29 mouse cellular contexts compared by ENCODE assay signal in genomic region chr10:57160546-57160945, GRCm38 (mm10).
"Had no signal": no experiment of that assay in that cellular context is flagged by ENCODE, and none has a peak within 500 bp of the region (broad histone marks: within the 10 kb centered on the region; RNA-seq: fewer than 3 reads in every experiment).

No protein-coding gene starts in this region.

- H3K36me3 ChIP-seq: limb, embryonic 10.5 days; limb, embryonic 12.5 days; limb, embryonic 13.5 days; limb, embryonic 15.5 days; liver, embryonic 12.5 days; liver, embryonic 13.5 days; liver, embryonic 15.5 days; lung, embryonic 15.5 days; midbrain, embryonic 10.5 days; midbrain, embryonic 12.5 days; midbrain, embryonic 13.5 days had no signal

- H3K27me3 ChIP-seq: limb, embryonic 12.5 days; limb, embryonic 13.5 days; limb, embryonic 15.5 days; liver, embryonic 12.5 days; liver, embryonic 13.5 days; liver, embryonic 15.5 days; lung, embryonic 15.5 days; megakaryocyte, embryonic 14.5 days; midbrain, embryonic 12.5 days; midbrain, embryonic 13.5 days had no signal

- ATAC-seq: liver, embryonic 12.5 days; liver, postnatal 0 days; lung, postnatal 0 days; midbrain, embryonic 13.5 days; midbrain, embryonic 16.5 days had no signal

- H3K4me1 ChIP-seq: limb, embryonic 13.5 days; liver, embryonic 12.5 days; liver, embryonic 13.5 days; liver, embryonic 15.5 days; lung, embryonic 15.5 days; megakaryocyte, embryonic 14.5 days; midbrain, embryonic 10.5 days; midbrain, embryonic 12.5 days; midbrain, embryonic 13.5 days had no signal

- H3K4me3 ChIP-seq: left cerebral cortex, adult 2 months; limb, embryonic 10.5 days; limb, embryonic 12.5 days; limb, embryonic 13.5 days; limb, embryonic 15.5 days; liver, embryonic 12.5 days; liver, embryonic 13.5 days; liver, embryonic 15.5 days; lung, embryonic 15.5 days; megakaryocyte, embryonic 14.5 days; midbrain, embryonic 10.5 days; midbrain, embryonic 12.5 days; midbrain, embryonic 13.5 days; myocyte had no signal

- H3K27ac ChIP-seq: left cerebral cortex, adult 2 months; limb, embryonic 10.5 days; limb, embryonic 12.5 days; limb, embryonic 13.5 days; limb, embryonic 15.5 days; liver, embryonic 12.5 days; liver, embryonic 13.5 days; liver, embryonic 14.5 days; liver, embryonic 15.5 days; lung, embryonic 15.5 days; macrophage; midbrain, embryonic 10.5 days; midbrain, embryonic 12.5 days; midbrain, embryonic 13.5 days had no signal

- H3K4me2 ChIP-seq: limb, embryonic 12.5 days; limb, embryonic 13.5 days; limb, embryonic 15.5 days; liver, embryonic 11.5 days; liver, embryonic 12.5 days; liver, embryonic 13.5 days; liver, embryonic 15.5 days; lung, embryonic 14.5 days; lung, embryonic 15.5 days; midbrain, embryonic 12.5 days; midbrain, embryonic 13.5 days had no signal

- DNase-seq: left cerebral cortex, postnatal 4 days; liver; liver, embryonic 13.5 days; liver, postnatal 0 days; lung, adult 2 months; lung, embryonic 14.5 days; lung, postnatal 10 days; lung, postnatal 14 days; lung, postnatal 36 days; lung, postnatal 4 days; midbrain, embryonic 14.5 days had no signal

- H3K9ac ChIP-seq: limb, embryonic 12.5 days; limb, embryonic 13.5 days; limb, embryonic 15.5 days; liver, embryonic 12.5 days; liver, embryonic 13.5 days; liver, embryonic 14.5 days; liver, embryonic 15.5 days; liver, postnatal 0 days; lung, embryonic 14.5 days; lung, embryonic 15.5 days; midbrain, embryonic 12.5 days; midbrain, embryonic 13.5 days had no signal

- H3K9me3 ChIP-seq: limb, embryonic 10.5 days; limb, embryonic 12.5 days; limb, embryonic 13.5 days; limb, embryonic 15.5 days; liver, embryonic 12.5 days; liver, embryonic 13.5 days; liver, embryonic 15.5 days; lung, embryonic 15.5 days; megakaryocyte, embryonic 14.5 days; midbrain, embryonic 10.5 days; midbrain, embryonic 12.5 days; midbrain, embryonic 13.5 days had no signal
